Mouse (Mus musculus) hindbrain, embryonic 16.5 days (tissue): ENCODE measurements around the gene Scamp4. TPM values are rescaled to one million over a fixed set of nuclear protein-coding genes. Genes with fewer than 3 reads are reported as not detected.

Experiments
- ATAC-seq: fragments of 200-750 bp; cut with Nextera tagmentation; 2 replicates; pipeline ENCODE4 v1.8.0; 2017; ENCODE audit warnings: moderate TSS enrichment, moderate library complexity
- H3K27ac ChIP-seq: fragments of 300-500 bp; sonication (generic); 2 replicates; pipeline ENCODE4 v1.5.1; 2014; ENCODE audit warnings: low read depth, mild to moderate bottlenecking, control low read depth, low read length, moderate library complexity
- H3K27me3 ChIP-seq: fragments of 300-500 bp; sonication (generic); replicated peaks from 2 replicates; pipeline ENCODE4 v1.6.1; 2014; ENCODE audit warnings: low read length; ENCODE audit not compliant: control insufficient read depth, insufficient read depth
- H3K36me3 ChIP-seq: fragments of 300-500 bp; sonication (generic); 2 replicates; pipeline ENCODE4 v1.6.1; 2014; ENCODE audit warnings: mild to moderate bottlenecking, low read length, moderate library complexity, mixed read lengths; ENCODE audit not compliant: control insufficient read depth, insufficient read depth
- H3K4me1 ChIP-seq: fragments of 300-500 bp; sonication (generic); 2 replicates; pipeline ENCODE4 v1.6.1; 2014; ENCODE audit warnings: low read depth, low read length; ENCODE audit not compliant: control insufficient read depth, insufficient read depth
- H3K4me2 ChIP-seq: fragments of 300-500 bp; sonication (generic); 2 replicates; pipeline ENCODE4 v1.6.1; 2014; ENCODE audit warnings: mild to moderate bottlenecking, low read length, control low read depth, moderate library complexity
- H3K4me3 ChIP-seq: fragments of 300-500 bp; sonication (generic); 2 replicates; pipeline ENCODE4 v1.5.1; 2014; ENCODE audit warnings: mild to moderate bottlenecking, low read length, control low read depth, moderate library complexity
- H3K9ac ChIP-seq: fragments of 300-500 bp; sonication (generic); 2 replicates; pipeline ENCODE4 v1.6.1; 2014; ENCODE audit warnings: low read depth, mild to moderate bottlenecking, control low read depth, low read length, moderate library complexity
- H3K9me3 ChIP-seq: fragments of 300-500 bp; sonication (generic); 2 replicates; pipeline ENCODE4 v1.6.1; 2014; ENCODE audit warnings: mild to moderate bottlenecking, low read length, moderate library complexity; ENCODE audit not compliant: control insufficient read depth
- WGBS: fragments of 180-500 bp; shearing (Covaris S2); extraction: QIAGEN DNeasy Blood & Tissue Kit; methylation state at CpG from one replicate; pipeline ENCODE4 v1.1.7; 2014; 5-methylcytosine and 5-hydroxymethylcytosine counted together
- polyA plus RNA-seq: library from polyadenylated mRNA; unstranded; fragments of >200 nt; fragmentation: Nextera tagmentation; extraction: Ambion mirVana; gene quantifications from 2 replicates; pipeline ENCODE4 v1.2.1, GENCODE M21; 2015

Scamp4 gene
- polyA plus RNA-seq, result 73.6 and 80.8 TPM in 2 replicates

DNA sequence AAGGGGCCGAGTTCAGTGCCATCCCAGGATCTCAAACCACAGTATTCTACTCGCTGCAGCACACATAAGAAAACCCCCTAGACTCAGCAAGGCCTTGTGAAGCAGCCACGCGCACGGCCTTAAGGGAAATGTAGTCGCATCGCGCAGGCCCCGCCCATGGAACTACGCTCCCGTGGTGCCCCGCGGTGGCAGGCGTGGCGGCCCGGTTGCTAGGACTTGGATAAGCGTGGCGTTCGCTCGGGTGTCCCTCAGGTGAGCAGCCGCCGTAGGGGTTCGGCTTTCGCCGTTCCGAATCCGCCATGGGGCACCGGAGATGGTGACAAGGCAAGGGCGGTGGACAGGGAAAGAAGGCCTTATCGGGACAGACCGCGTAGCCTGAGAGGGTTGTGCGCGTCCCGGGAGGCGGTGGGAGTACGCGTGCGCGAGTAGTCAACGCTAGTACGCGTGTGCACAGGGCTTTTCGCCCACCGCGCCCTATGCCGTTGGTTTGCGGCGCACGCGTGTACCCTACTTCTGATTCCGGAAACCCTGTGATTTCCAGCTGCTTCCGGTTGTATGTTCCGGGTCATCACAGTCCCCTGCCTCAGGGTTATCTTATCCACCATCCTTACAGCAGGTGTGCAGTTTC is at the start of gene Scamp4, which contains the start of gene Adat3:
Scamp4 (plus strand) TSS at position 175 of the 628 bp plus-strand sequence.
Adat3 (plus strand) TSS at position 183 of the 628 bp plus-strand sequence.
- peak within 1 kb of the TSS; percentile 96 for H3K4me2 ChIP-seq
- under 1% methylated on average over 54 of the region's 54 CpGs for WGBS

DNA sequence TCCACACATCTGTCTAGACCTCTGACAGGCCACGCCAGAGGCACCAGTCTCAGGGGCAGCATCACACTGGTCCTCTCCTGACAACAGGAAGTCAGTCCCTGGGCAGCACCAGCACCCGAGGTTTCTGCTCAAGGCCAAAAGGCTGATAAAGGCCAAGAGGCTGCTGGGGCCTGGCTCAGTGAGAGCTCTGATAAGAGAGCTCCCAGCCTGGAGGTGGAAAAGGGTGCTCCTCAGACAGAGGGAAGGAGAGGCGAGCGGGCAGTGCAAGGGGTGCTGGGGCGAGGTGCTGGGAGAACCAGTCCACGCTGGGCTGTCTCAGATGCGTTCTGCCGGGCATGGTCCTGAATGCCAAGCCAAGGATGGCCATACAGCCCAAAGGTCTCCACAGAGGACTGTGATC is 49.1 kb upstream of the Scamp4 start:
- Histone ChIP-seq H3K36me3 (peaks cover 9% of the 10 kb centered on the region), H3K4me1 (peaks cover 11% of the 10 kb centered on the region; the same call in 1 of the 2 replicates), H3K27ac (no peak overlapping the region), H3K4me3 (no peak overlapping the region), H3K27me3 (no peaks in the 10 kb centered on the region), H3K9me3 (no peaks in the 10 kb centered on the region), H3K9ac (no peak overlapping the region), H3K4me2 (no peak overlapping the region)
- 90% methylated on average over 8 of the region's 8 CpGs for WGBS
- ATAC-seq, result no peak

More for the DNA sequence above, at the start of gene Scamp4, which contains the start of gene Adat3:
- H3K9me3 ChIP-seq, result no peaks in the 10 kb centered on the region
- ATAC-seq, result peak; percentile 98
- H3K9ac ChIP-seq, result peak within 1 kb of the TSS; percentile 81
- peaks cover 17% of the 10 kb centered on the region for H3K4me1 ChIP-seq
- peak within 1 kb of the TSS; percentile 73 for H3K4me3 ChIP-seq
- peaks cover 15% of the 10 kb centered on the region for H3K36me3 ChIP-seq
- no peaks in the 10 kb centered on the region for H3K27me3 ChIP-seq
- peak within 1 kb of the TSS; percentile 94 for H3K27ac ChIP-seq

DNA sequence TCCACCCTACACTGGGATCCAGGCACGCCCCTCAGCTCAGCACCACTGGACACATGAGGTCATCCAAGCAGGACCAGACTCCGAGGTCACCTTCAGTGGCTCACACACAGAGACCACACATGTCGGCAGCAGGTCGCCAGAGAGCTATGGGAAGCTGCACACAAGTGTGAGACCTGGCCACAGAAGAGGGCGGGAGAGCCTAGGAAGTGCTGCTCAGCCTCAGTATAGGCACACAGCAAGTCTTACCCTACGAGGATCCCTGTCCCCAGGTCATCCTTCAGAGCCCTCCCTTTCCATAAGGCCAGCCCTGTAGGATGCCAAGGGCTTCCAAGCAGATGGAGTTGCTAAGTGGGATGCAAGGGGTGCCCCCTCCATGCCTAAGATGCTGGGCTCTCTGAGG is 48.7 kb upstream of the Scamp4 start:
- Histone ChIP-seq H3K4me1 (peaks cover 11% of the 10 kb centered on the region; the same call in 1 of the 2 replicates), H3K9me3 (no peaks in the 10 kb centered on the region), H3K9ac (no peak overlapping the region), H3K27me3 (no peaks in the 10 kb centered on the region), H3K36me3 (peaks cover 9% of the 10 kb centered on the region), H3K4me3 (no peak overlapping the region), H3K27ac (no peak overlapping the region), H3K4me2 (no peak overlapping the region)
- WGBS, result 89% methylated on average over 6 of the region's 6 CpGs
- no peak for ATAC-seq

DNA sequence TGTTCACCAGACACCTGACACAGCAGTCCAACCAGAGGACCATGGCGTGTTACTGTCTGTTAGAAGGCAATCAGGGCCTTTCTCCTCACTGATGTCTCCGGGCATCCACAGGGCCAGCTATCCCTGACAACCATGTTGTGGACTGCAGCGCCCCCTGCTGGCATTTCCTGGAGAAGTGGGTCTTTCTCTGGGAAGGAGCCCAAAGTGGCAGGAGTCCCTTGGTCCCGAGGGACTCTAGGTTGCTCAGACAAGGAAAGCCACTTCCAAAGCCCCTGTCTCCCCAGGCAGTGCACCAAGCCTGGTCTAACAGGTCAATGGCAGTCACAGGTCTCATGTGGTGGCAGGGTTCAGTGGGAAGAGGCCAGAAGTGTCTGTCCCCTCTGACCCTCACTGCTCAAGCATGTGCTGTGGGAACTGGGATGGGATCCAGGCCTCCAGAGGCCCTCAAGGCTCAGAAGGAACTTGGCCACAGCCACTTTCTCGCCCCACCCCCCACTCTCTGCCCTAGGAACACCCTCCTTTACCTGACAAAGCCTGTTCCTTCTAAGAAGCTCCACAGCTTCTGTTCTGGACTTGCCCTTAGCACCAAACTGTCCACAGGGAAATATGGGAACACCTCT is 45.2 kb upstream of the Scamp4 start:
- Histone ChIP-seq H3K36me3 (no peaks in the 10 kb centered on the region), H3K27ac (no peak overlapping the region), H3K4me1 (peaks cover 30% of the 10 kb centered on the region), H3K4me3 (no peak overlapping the region), H3K9ac (no peak overlapping the region), H3K27me3 (no peaks in the 10 kb centered on the region), H3K4me2 (no peak overlapping the region), H3K9me3 (no peaks in the 10 kb centered on the region)
- 36% methylated on average over 5 of the region's 5 CpGs for WGBS
- ATAC-seq, result no peak

DNA sequence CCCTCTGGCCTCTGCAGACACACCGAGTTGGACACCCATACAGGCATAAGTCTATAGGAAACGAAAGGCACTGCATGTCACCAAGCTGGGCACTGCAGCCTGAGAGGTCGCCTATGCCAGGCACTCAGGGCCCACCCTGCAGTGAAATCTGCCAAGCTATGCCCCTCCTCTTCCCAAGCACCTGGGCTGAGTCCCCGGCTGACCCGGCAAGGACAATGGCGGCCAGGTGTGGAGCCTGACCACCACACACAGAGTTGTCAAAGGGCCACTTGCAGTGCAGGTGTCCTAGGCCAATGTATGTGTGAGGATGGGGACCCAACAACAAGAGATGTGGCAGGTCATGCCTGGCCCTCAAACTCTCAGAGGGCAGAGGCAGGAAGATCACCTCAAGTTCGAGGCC is 43.2 kb upstream of the Scamp4 start:
- 0 out of 2 replicates have a peak overlapping the region, but pooled peaks have one; percentile 13 for H3K9ac ChIP-seq
- no peak for ATAC-seq
- 93% methylated on average over 7 of the region's 7 CpGs for WGBS
- H3K36me3 ChIP-seq, result no peaks in the 10 kb centered on the region
- H3K4me3 ChIP-seq, result no peak overlapping the region
- H3K9me3 ChIP-seq, result no peaks in the 10 kb centered on the region
- H3K27me3 ChIP-seq, result no peaks in the 10 kb centered on the region
- H3K4me1 ChIP-seq, result peaks cover 31% of the 10 kb centered on the region
- no peak overlapping the region for H3K27ac ChIP-seq
- H3K4me2 ChIP-seq, result no peak overlapping the region

DNA sequence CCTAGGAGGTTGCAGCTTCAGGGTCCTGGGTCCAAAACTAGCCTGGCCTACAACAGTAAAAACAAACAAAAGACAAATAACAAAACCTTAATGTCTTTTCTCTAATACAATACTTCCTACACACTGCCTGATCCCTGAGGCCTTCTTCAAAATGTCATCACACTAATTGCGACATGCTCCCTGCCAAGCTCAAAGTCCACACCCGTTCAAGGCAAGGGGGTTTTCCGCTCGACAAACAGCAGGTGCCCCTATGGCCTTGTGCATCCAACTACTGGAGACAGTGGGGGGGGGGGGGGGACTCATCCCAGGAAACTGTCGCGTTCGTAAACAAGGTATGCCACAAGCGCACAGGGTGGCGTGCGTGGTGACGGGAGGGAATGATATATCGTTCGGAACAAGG is 42.1 kb upstream of the Scamp4 start:
- Histone ChIP-seq H3K4me1 (peaks cover 31% of the 10 kb centered on the region), H3K27me3 (no peaks in the 10 kb centered on the region), H3K4me3 (peak overlapping the region; percentile 72), H3K9me3 (no peaks in the 10 kb centered on the region), H3K4me2 (peak overlapping the region; percentile 83), H3K36me3 (no peaks in the 10 kb centered on the region), H3K9ac (peak overlapping the region; percentile 95), H3K27ac (peak overlapping the region; percentile 96; the same call in 1 of the 2 replicates)
- WGBS, result 2% methylated on average over 13 of the region's 13 CpGs
- ATAC-seq, result no peak

DNA sequence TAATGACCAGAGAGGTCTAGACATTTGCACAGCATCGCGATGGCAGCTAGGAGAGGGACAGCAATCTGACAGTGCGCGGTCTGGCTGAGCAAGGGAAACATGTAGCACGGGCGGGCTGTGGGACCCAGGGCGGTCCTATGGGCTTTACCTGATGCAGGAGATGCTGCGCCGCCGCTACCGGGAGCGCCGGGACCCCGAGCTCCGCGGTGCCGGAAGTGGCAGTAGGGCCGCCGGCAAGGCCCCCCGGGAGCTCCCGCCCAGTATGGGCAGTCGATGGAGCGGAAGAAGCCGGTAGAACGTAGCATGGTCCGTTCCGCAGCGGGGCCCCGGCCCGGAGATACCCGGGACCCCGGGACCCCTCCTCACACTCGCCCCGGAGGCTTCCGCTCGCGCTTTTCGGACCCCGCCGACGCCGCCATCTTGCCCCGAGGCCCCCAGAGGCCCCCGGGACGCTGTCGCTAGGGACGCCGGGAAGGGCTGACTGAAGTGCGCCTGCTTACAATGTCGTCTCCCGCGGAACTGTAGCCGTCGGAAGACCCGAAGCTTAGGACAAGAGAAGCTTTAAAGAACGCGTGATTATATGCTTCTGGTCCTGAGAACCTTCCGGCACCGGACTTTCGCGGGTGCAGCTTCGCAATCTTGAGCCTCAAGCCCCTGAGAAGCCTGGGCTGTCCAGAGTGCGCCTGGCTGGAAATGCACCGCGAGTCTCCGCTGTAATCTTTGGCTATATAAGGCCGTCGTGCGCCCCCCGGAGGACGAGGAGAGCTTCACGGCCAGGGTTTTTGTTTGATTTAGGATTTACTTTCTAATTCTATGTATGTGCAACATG is 41.3 kb upstream of the Scamp4 start, which contains the start of gene Rexo1:
Rexo1 (minus strand) TSS at position 445 of the 829 bp plus-strand sequence.
- H3K4me1 ChIP-seq, result peaks cover 31% of the 10 kb centered on the region
- H3K9me3 ChIP-seq, result no peaks in the 10 kb centered on the region

DNA sequence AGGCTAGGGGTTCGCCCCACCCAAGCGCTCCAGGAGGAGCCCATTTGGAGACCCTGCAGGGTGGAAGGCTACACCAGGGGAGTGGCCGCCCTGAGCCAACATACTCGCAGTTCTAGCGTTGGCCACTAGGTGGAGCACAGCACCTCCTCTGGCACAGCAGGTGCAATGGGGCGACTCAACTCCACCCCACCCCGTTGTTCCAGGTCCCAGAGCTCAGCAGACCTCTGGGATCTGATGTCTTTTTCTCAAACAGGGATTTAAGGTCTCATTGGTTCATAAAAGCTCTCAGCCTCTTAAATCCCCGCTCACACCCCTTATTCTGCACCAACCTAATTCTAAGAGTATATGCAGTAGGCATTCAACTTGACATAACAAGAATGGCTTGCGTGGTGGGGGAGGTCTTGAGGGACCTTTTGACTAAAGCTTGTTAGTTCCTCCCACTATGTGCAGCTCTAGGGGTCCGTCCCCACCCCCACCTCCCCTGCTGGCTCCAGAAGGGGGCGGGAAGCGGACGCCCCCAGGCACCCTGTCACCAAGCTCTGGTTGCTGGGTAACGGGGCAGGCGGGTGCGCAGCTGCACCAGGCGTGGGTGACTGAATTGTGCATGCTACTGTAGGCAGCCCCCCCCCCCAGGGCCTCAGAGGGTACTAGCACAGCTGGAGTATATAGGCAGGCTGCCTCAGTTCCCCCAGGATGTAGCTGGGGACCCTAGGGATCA is 36.1 kb upstream of the Scamp4 start:
- Histone ChIP-seq H3K27me3 (no peaks in the 10 kb centered on the region), H3K4me3 (no peak overlapping the region), H3K27ac (peak overlapping the region; percentile 56), H3K4me1 (peaks cover 31% of the 10 kb centered on the region), H3K4me2 (peak overlapping the region; percentile 41), H3K9me3 (no peaks in the 10 kb centered on the region), H3K36me3 (peaks cover 6% of the 10 kb centered on the region; the same call in 1 of the 2 replicates), H3K9ac (peak overlapping the region; percentile 41; the same call in 1 of the 2 replicates)
- peak; percentile 44 for ATAC-seq
- WGBS, result 6% methylated on average over 17 of the region's 17 CpGs

More for the DNA sequence above, 41.3 kb upstream of the Scamp4 start, which contains the start of gene Rexo1:
- peak within 1 kb of the TSS; percentile 72 for H3K4me3 ChIP-seq
- no peaks in the 10 kb centered on the region for H3K27me3 ChIP-seq
- WGBS, result under 1% methylated on average over 65 of the region's 72 CpGs
- peak; percentile 89 for ATAC-seq
- peak within 1 kb of the TSS; percentile 83 for H3K4me2 ChIP-seq
- H3K9ac ChIP-seq, result peak within 1 kb of the TSS; percentile 95
- no peaks in the 10 kb centered on the region for H3K36me3 ChIP-seq
- H3K27ac ChIP-seq, result peak within 1 kb of the TSS; percentile 96
